Mouse (Mus musculus): ENCODE measurements at regions not wholly inside any gene's neighbourhood (a gene's known extent, or its start where the extent isn't known, plus 50 kb on each side); places are given as distances from the start of the nearest gene placed in this dataset.

DNA sequence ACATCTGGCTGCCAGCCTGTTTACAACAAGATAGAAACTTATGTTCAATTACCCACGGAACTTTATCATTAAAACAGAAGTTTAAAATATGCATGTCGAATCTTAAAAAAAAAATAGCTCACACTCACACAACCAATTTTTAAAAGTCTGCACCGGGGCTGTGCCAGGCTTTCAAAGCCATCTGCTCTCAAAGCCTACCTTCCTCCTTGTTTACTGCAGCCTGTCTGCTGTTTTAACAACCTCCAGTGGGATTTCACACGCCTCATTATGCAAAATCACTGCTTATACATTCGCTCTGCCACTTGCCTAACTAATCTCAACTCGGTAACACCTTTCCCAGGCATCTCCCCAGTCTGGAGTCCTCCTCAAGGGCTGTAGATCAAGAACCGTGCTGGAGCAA is 292.6 kb upstream of the Castor2 start:
- peak; percentile 71 for DNase-seq

DNA sequence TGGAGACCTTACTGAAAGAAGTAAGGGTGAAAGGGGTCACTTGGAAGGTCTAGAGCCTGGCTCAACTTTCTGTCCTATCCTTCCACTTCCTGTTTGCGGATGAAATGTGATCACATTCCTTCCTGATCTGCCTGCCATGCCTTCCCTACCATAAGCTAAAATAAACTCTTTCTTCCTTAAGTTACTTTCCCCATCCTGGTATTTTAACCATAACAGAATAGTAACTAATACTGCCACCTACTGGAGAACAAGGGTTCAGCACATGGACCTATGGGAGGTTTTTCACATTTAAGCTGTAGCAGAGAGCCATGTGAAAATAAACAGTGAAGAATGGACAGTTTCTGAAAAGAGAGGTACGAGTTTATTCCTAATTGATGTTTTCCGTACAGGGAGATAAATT is 297.5 kb upstream of the Castor2 start:
- DNase-seq, result no peak

- peak; percentile 9 for DNase-seq
Observed at GRCm38 (mm10) chr5:133795638-133796037, 303.9 kb upstream of the Castor2 start.

GRCm38 (mm10) chr5:133790726-133791125 is 308.8 kb upstream of the Castor2 start:
- no peak for DNase-seq

- DNase-seq, result no peak
Observed at GRCm38 (mm10) chr5:133788006-133788405, 311.5 kb upstream of the Castor2 start.

- DNase-seq, result no peak
Observed at GRCm38 (mm10) chr5:133787491-133787890, 312.0 kb upstream of the Castor2 start.

DNA sequence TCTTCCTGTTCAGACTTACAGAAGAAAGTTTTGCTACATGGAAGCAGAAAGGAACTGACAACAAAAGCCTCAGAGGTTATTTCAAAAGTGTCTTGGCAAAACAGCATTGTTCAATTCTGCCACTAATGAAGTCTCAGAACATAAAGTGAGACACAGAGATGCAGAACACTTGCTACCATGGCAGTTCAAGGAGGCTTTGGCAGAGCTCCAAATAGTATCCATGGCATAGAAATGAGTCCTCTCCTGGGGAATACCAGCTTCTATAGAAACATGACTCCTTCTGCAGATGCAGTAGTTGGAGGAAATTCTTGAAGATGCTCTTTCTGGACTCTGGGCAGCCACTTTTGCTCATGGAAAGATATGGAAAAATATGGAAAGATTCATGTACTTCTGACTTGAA is 322.9 kb upstream of the Castor2 start:
- no peak for DNase-seq

GRCm38 (mm10) chr5:133774116-133774515 is 325.4 kb upstream of the Castor2 start:
- no peak for DNase-seq

DNA sequence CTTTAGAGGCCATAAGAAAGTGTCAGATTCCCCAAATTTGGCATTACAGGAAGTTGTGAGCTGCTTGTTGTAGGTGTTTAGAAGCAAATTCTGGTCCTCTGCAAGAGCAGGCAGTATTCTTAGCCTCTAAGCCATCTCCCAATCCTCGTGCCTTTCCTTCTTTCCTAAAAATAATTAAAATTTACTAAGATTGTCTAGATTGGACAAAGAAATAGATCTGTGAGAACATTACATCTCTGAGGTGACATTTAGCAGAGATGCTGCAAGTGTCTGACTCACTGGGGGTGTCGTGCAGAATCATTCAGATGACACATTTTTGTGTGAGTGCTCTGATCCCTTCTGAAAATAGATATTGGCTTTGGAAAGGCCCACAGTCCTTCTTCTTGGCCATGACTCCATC is 330.7 kb upstream of the Castor2 start:
- peak; percentile 18 for DNase-seq

GRCm38 (mm10) chr5:133757817-133758216 is 341.7 kb upstream of the Castor2 start:
- no peak for DNase-seq

GRCm38 (mm10) chr5:133754180-133754579 is 345.3 kb upstream of the Castor2 start:
- no peak for DNase-seq

DNA sequence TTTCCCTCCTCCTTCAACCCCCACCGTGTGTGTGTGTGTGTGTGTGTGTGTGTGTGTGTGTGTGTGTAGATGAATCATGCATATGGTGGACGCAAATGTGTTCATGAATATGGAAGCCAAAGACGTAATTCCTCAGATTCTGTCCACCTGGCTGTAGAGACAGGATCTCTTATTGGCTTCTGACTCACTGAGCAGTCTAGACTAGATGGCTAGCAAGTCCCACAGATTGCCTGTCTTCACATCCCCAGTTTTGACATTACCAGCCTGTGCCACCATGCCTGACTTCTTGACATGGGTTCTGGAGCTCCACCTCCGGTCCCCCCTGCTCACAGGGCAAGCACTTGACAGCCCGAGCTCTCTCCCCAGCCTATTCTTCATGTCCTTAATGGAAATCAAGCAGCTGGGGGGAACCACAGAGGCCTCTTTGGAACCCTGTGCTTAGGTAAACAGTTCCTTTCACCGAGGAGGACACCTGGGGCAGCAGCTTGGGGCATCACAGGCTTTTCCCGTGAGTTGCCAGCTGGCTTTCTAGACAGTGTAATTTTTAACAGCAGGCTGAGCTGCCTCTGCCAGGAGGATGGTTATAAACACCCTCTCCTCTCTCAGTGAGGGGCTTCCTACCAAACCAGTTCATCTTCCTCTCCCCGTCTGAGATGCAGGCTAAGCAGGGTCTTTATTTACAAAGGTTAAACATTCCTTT is 345.9 kb upstream of the Castor2 start:
- DNase-seq, result peak; percentile 10

DNA sequence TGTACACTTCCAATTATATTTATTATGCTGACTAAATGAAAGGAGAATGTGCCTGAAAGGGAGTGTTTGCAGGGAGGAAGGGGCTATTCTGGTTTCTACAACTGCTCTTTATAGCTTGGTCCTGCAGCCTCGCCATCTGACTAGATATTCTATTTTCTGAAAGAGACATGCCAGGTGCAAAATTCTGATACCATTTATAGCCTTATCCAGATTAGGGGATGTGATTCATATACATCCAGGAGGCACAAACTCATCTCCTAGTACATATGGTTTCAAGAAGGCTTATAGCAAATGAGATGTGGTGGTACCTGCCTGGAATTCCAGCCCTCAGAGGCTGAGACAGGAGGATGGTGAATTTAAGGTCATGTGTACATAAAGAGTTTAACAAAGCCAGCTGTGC is 352.6 kb upstream of the Castor2 start:
- no peak for DNase-seq

- no peak for DNase-seq
Observed at GRCm38 (mm10) chr5:133746411-133746810, 353.1 kb upstream of the Castor2 start.

GRCm38 (mm10) chr5:133744136-133744535 is 355.4 kb upstream of the Castor2 start:
- no peak for DNase-seq

DNA sequence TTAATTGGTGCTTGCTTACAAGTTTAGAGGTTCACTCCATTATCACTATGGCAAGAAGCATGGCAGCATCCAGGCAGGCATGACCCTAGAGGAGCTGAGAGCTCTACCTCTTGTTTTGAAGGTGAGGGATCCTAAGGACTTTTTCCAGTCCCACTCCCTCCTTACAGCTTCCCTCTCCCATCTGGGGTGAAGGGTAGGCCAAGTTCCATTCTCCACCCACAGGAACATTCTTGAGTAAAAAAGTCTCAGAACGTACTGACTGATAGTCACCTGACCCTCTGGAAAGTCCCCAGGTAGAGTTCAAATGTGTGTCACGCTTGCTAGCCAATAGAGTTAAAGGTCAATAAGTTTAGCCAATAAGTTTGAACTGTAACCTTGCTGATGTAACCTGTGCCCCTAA is 355.9 kb upstream of the Castor2 start:
- no peak for DNase-seq

DNA sequence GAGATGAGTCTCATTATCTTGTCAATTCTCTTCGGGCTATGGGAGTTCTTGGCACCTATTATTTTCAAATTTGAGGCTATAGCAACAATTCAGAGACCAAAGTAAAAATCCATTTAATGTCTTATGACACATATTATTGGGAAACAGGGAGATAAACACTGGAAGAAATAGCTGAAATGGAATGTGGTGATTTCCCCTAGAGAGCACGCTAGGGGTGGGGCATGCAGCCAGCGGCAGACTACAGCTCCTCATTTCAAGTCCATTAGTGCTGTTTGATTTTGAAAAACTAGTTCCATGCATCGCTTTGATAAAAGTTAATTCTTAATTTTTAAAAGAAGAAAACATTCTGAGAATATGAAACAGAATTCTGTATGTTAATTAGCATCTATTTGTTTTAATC is 367.6 kb upstream of the Castor2 start:
- no peak for DNase-seq

- peak; percentile 16 for DNase-seq
Observed at GRCm38 (mm10) chr5:133718187-133719078, 381.1 kb upstream of the Castor2 start.

- no peak for DNase-seq
Observed at GRCm38 (mm10) chr5:133715830-133716229, 383.7 kb upstream of the Castor2 start.

GRCm38 (mm10) chr5:133712652-133713051 is 386.9 kb upstream of the Castor2 start:
- DNase-seq, result no peak

GRCm38 (mm10) chr5:133708881-133709280 is 390.6 kb upstream of the Castor2 start:
- peak; percentile 4 for DNase-seq

GRCm38 (mm10) chr5:133686206-133686605 is 413.3 kb upstream of the Castor2 start:
- no peak for DNase-seq

- DNase-seq, result no peak
Observed at GRCm38 (mm10) chr5:133683021-133683420, 416.5 kb upstream of the Castor2 start.

DNA sequence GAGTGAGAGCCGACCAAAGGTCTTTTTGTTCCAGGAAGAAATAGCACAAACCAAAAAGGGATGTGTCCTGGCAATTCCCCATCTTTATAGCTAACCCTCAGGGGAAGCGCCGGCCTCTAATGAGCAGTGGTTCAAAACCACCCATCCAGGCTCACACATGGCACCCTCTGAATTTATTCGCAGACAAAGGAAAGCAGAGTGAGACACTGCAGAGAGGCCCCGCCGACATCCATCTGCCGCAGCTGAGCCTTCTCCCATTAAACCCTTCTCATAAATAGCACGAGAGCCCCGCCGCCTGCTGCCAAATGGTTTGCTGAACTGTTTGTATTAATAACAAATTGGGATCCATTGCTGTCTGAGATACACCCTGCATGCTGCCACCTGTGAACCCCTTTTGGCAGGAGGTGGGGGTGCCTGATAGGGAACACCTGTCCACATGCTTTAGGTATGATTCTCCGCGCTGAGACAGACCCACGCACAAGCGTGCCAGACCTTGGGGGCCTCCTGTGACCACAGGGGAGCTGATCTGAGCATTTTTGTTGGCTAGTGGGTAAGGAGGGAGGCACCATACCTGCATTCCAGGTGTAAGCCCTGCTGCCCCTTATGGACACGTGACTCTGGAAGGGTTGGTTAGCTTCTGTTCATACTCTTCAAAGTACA is 422.6 kb upstream of the Castor2 start:
- peak; percentile 88 for DNase-seq
